Mouse (Mus musculus): ENCODE measurements around the gene Ddr1.

Gene Ddr1

GRCm38 (mm10) chr17:35638475-35639190, 65.8 kb downstream of the Ddr1 start:
- DNase-seq (ENCODE audit: extremely low read depth, low read depth, low spot score) = no peak

DNA sequence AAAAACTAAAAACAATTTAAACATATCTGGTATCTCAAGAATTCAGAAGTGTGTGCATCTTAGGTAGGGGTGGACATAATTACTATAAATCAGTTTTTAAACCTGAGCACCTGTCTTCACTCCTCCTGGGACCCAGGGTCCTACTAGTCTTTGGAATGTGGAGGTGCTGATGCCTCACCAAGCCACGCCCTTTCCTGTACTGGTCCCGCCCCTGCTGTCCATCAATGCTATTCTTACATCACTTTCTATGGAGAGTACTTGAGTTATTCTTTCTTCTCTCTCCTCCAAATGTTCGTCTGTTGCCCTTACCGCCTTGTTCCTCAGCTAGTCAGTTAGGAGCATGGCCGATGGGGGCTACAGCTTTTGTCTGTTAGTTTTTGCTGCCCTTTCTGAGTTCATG, 68.1 kb downstream of the Ddr1 start:
- DNase-seq (ENCODE audit: extremely low read depth, low read depth, low spot score) = no peak

DNA sequence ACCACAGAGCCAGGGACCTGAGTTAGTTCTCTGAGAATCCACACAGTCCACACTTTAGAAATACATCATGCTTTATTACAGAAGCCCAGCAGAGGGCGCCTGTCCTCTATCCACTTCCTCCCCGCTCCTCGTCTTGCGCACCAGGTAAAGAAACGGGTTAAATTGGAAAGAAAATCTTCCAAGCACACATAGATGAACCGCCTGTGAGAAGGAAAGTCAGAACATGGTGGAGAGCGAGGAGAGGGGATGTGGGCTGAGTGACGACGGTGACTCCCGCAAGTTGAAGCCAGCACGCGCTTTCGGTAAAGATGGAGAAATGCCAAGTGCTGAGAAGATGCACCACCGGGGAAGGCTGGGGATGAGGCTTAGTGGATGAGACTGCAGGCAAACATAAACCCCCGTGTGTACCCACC, 68.7 kb downstream of the Ddr1 start:
- DNase-seq (ENCODE audit: extremely low read depth, low read depth, low spot score) = no peak

DNA sequence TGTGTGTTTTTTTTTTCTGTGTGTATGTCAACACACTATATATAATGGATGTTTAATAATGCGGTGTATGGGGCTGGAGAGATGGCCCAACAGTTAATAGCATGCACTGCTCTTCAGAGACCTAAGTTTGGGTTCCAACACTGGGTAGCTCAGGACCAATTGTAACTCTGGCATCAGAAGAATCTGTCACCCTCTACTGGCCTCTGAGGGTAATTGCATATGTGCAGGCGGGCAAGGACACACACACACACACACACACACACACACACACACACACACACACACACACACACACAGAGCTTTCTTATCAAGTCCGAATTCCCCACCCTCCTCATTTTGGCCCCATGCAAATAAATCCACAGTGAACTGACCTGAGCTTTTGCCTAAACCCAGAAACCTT, 69.2 kb downstream of the Ddr1 start:
- DNase-seq (ENCODE audit: extremely low read depth, low read depth, low spot score) = no peak

DNA sequence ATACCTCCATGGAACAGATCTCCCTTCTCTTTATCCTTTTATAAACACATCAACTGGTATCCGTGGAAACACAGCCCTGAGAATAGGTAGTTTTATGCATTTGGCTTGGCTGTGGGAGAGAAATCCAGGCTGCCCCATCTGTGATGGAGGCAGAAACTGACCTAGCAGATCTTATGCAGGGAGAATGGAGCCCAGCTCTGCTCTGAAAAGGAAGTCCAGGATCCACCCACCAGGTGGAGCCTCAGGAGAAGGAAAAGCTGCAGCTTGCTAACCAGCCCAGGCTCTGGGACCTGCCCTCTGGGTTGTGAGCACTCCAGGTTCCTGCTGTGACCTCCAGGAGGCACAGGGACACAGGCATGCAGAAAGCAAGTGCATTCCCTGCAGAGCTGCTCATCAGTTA, 70.4 kb downstream of the Ddr1 start:
- no peak for DNase-seq (ENCODE audit: extremely low read depth, low read depth, low spot score)
